Mouse (Mus musculus): ENCODE measurements around the gene Ddx17. TPM values are rescaled to one million over a fixed set of nuclear protein-coding genes. Genes with fewer than 3 reads are reported as not detected.

The Ddx17 gene
- polyA plus RNA-seq, 1 experiment from 2014 or later = 88.7 TPM

GRCm38 (mm10) chr15:79500110-79500509 lies 46.4 kb downstream of the Ddx17 start:
- Histone ChIP-seq H3K27ac (ENCODE audit: low read depth, low read length) (no peak overlapping the region), H3K9ac (ENCODE audit: low read length) (no peak overlapping the region), H3K27me3 (replicated peaks; ENCODE audit: control insufficient read depth, insufficient read depth, low read length) (peaks cover 22% of the 10 kb centered on the region), H3K4me3 (ENCODE audit: low read depth, low read length) (no peak overlapping the region), H3K4me2 (ENCODE audit: low read length) (no peak overlapping the region), H3K9me3 (replicated peaks; ENCODE audit: control insufficient read depth, low read length) (no peaks in the 10 kb centered on the region), H3K4me1 (ENCODE audit: control insufficient read depth, insufficient read depth, low read length) (no peaks in the 10 kb centered on the region), H3K36me3 (ENCODE audit: control insufficient read depth, insufficient read depth, low read length) (no peaks in the 10 kb centered on the region)
- ATAC-seq = no peak
- no peak for DNase-seq (ENCODE audit: low spot score)
- WGBS = 60% methylated on average over 17 of the region's 17 CpGs

- H3K9ac ChIP-seq (ENCODE audit: low read length) = no peak overlapping the region
- no peaks in the 10 kb centered on the region for H3K4me1 ChIP-seq (ENCODE audit: control insufficient read depth, insufficient read depth, low read length)
- no peak overlapping the region for H3K4me2 ChIP-seq (ENCODE audit: low read length)
- H3K27ac ChIP-seq (ENCODE audit: low read depth, low read length) = no peak overlapping the region
- no peak for ATAC-seq
- no peaks in the 10 kb centered on the region for H3K36me3 ChIP-seq (ENCODE audit: control insufficient read depth, insufficient read depth, low read length)
- 56% methylated on average over 18 of the region's 18 CpGs for WGBS
- 0 out of 2 replicates have a peak, but pooled peaks cover 4% of the 10 kb centered on the region for H3K27me3 ChIP-seq (replicated peaks; ENCODE audit: control insufficient read depth, insufficient read depth, low read length)
- no peak for DNase-seq (ENCODE audit: low spot score)
- no peaks in the 10 kb centered on the region for H3K9me3 ChIP-seq (replicated peaks; ENCODE audit: control insufficient read depth, low read length)
- H3K4me3 ChIP-seq (ENCODE audit: low read depth, low read length) = no peak overlapping the region
Observed at GRCm38 (mm10) chr15:79493527-79493926, 53.0 kb downstream of the Ddx17 start.

- Histone ChIP-seq H3K36me3 (ENCODE audit: control insufficient read depth, insufficient read depth, low read length) (no peaks in the 10 kb centered on the region), H3K27ac (ENCODE audit: low read depth, low read length) (no peak overlapping the region), H3K4me1 (ENCODE audit: control insufficient read depth, insufficient read depth, low read length) (no peaks in the 10 kb centered on the region), H3K4me3 (ENCODE audit: low read depth, low read length) (no peak overlapping the region), H3K4me2 (ENCODE audit: low read length) (no peak overlapping the region), H3K27me3 (replicated peaks; ENCODE audit: control insufficient read depth, insufficient read depth, low read length) (no peaks in the 10 kb centered on the region), H3K9ac (ENCODE audit: low read length) (no peak overlapping the region), H3K9me3 (replicated peaks; ENCODE audit: control insufficient read depth, low read length) (no peaks in the 10 kb centered on the region)
- DNase-seq (ENCODE audit: low spot score) (no peak), ATAC-seq (no peak)
- WGBS = 79% methylated on average over 11 of the region's 11 CpGs
Observed at GRCm38 (mm10) chr15:79489463-79489862, 57.1 kb downstream of the Ddx17 start.

GRCm38 (mm10) chr15:79481181-79481688 lies 65.3 kb downstream of the Ddx17 start:
- no peak overlapping the region for H3K4me3 ChIP-seq (ENCODE audit: low read depth, low read length)
- 10% methylated on average over 15 of the region's 15 CpGs for WGBS
- H3K27me3 ChIP-seq (replicated peaks; ENCODE audit: control insufficient read depth, insufficient read depth, low read length) = no peaks in the 10 kb centered on the region
- no peaks in the 10 kb centered on the region for H3K9me3 ChIP-seq (replicated peaks; ENCODE audit: control insufficient read depth, low read length)
- H3K27ac ChIP-seq (ENCODE audit: low read depth, low read length) = no peak overlapping the region
- no peak overlapping the region for H3K4me2 ChIP-seq (ENCODE audit: low read length)
- ATAC-seq (no peak), DNase-seq (ENCODE audit: low spot score) (no peak)
- no peaks in the 10 kb centered on the region for H3K4me1 ChIP-seq (ENCODE audit: control insufficient read depth, insufficient read depth, low read length)
- no peaks in the 10 kb centered on the region for H3K36me3 ChIP-seq (ENCODE audit: control insufficient read depth, insufficient read depth, low read length)
- no peak overlapping the region for H3K9ac ChIP-seq (ENCODE audit: low read length)

Small RNA genes within 50 kb of the gene (microRNA-seq; reads per million reads assigned to microRNA genes)
- not detected for gene Gm27903

Other genes with a start within 250 kb of the Ddx17 start
- gene Pla2g6, start 218.4 kb downstream of the Ddx17 start, polyA plus RNA-seq (2014; fragmentation: Nextera tagmentation; extraction: Ambion mirVana) = 14.0 and 18.9 TPM in 2 replicates
- gene Maff, start 200.1 kb downstream of the Ddx17 start, polyA plus RNA-seq (2014; fragmentation: Nextera tagmentation; extraction: Ambion mirVana) = 0.72 and 1.6 TPM in 2 replicates
- gene Tmem184b, start 143.2 kb downstream of the Ddx17 start, polyA plus RNA-seq (2014; fragmentation: Nextera tagmentation; extraction: Ambion mirVana) = 20.3 and 30.6 TPM in 2 replicates
- gene Csnk1e, start 91.2 kb downstream of the Ddx17 start, polyA plus RNA-seq (2014; fragmentation: Nextera tagmentation; extraction: Ambion mirVana) = 114 and 158 TPM in 2 replicates
- gene Kcnj4, start 41.5 kb downstream of the Ddx17 start, polyA plus RNA-seq (2014; fragmentation: Nextera tagmentation; extraction: Ambion mirVana) = 0.18 TPM in 1 of 2 replicates, not detected in the other
- 6.8 and 8.4 TPM in 2 replicates for gene Kdelr3, start 30.3 kb downstream of the Ddx17 start, polyA plus RNA-seq (2014; fragmentation: Nextera tagmentation; extraction: Ambion mirVana)
- gene Dmc1, start 58.4 kb upstream of the Ddx17 start, polyA plus RNA-seq (2014; fragmentation: Nextera tagmentation; extraction: Ambion mirVana) = 0.43 and 0.74 TPM in 2 replicates
- 3.4 and 5.3 TPM in 2 replicates for gene Fam227a, start 112.2 kb upstream of the Ddx17 start, polyA plus RNA-seq (2014; fragmentation: Nextera tagmentation; extraction: Ambion mirVana)
- gene Cby1, start 112.5 kb upstream of the Ddx17 start, polyA plus RNA-seq (2014; fragmentation: Nextera tagmentation; extraction: Ambion mirVana) = 111 and 118 TPM in 2 replicates
- 299 and 300 TPM in 2 replicates for gene Tomm22, start 124.1 kb upstream of the Ddx17 start, polyA plus RNA-seq (2014; fragmentation: Nextera tagmentation; extraction: Ambion mirVana)
- 14.7 and 15.2 TPM in 2 replicates for gene Josd1, start 141.2 kb upstream of the Ddx17 start, polyA plus RNA-seq (2014; fragmentation: Nextera tagmentation; extraction: Ambion mirVana)
- gene Gtpbp1, start 144.1 kb upstream of the Ddx17 start, polyA plus RNA-seq (2014; fragmentation: Nextera tagmentation; extraction: Ambion mirVana) = 36.2 and 43.5 TPM in 2 replicates
- gene Sun2, start 195.8 kb upstream of the Ddx17 start, polyA plus RNA-seq (2014; fragmentation: Nextera tagmentation; extraction: Ambion mirVana) = 4.8 and 7.6 TPM in 2 replicates
- 96.1 and 101 TPM in 2 replicates for gene Dnal4, start 231.1 kb upstream of the Ddx17 start, polyA plus RNA-seq (2014; fragmentation: Nextera tagmentation; extraction: Ambion mirVana)